In the genomic region with DNA sequence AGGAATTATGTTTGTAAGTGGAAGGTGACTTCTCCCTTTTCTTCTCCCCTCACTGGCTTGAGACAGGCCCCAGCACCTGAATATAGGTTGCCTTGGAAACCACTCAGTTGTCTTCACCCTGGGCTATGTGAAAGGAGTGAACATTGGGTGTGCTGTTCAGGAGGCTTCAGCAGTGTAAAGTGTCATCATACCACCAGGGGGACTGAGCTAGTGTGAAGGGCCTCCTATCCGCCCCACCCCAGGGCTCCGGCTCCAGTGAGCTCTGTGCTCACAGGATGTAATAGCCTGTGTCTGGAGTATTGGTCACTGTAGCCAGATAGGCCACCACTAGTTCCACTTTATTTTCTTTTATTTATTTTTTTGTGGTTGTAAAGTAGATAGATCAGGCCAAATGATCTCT, we compare ENCODE assay signal across 9 mouse cellular contexts. TPM values are rescaled to one million over a fixed set of nuclear protein-coding genes. Genes with fewer than 3 reads are reported as not detected.
DNase-seq lines count a peak whose midpoint lies in the region; ATAC-seq and TF ChIP-seq lines count a peak whose summit lies in the region.
"Had no signal": no experiment of that assay in that cellular context is flagged by ENCODE, and none has a peak within 500 bp of the region (broad histone marks: within the 10 kb centered on the region; RNA-seq: fewer than 3 reads in every experiment).

No protein-coding gene starts in this region.

- WGBS in kidney, embryonic 16.5 days, result 49% methylated on average over 2 of the region's 2 CpGs
- WGBS in kidney, embryonic 15.5 days, result 41% methylated on average over 2 of the region's 2 CpGs

- H3K27ac ChIP-seq in kidney, embryonic 16.5 days (ENCODE audit: low read length), result no peak overlapping the region
- H3K27ac ChIP-seq in kidney, embryonic 15.5 days, result no peak overlapping the region

- peak; percentile 54; the same call in 1 of the 2 replicates for ATAC-seq in kidney, embryonic 16.5 days (ENCODE audit: low FRiP score, low TSS enrichment)
- ATAC-seq in kidney, embryonic 15.5 days (replicated peaks; ENCODE audit: low FRiP score), result no peak; the same call in 1 of the 2 replicates

- no peak overlapping the region for H3K4me2 ChIP-seq in kidney, embryonic 16.5 days (replicated peaks; ENCODE audit: low read depth, low read length)
- no peak overlapping the region for H3K4me2 ChIP-seq in kidney, embryonic 15.5 days

- peaks cover 5% of the 10 kb centered on the region; the same call in 1 of the 2 replicates for H3K4me1 ChIP-seq in kidney, embryonic 16.5 days (ENCODE audit: insufficient read depth, low read length)
- H3K4me1 ChIP-seq in kidney, embryonic 15.5 days, result peaks cover 9% of the 10 kb centered on the region
- peaks cover 41% of the 10 kb centered on the region for H3K4me1 ChIP-seq in E14TG2a.4 (replicated peaks; ENCODE audit: low read depth, low read length)

- H3K4me3 ChIP-seq in kidney, embryonic 16.5 days (ENCODE audit: low read length), result no peak overlapping the region
- no peak overlapping the region for H3K4me3 ChIP-seq in kidney, embryonic 15.5 days (replicated peaks)
- no peak overlapping the region for H3K4me3 ChIP-seq in E14TG2a.4 (replicated peaks; ENCODE audit: low read length)

- H3K36me3 ChIP-seq in kidney, embryonic 16.5 days (ENCODE audit: insufficient read depth, low read length), result no peaks in the 10 kb centered on the region
- H3K36me3 ChIP-seq in kidney, embryonic 15.5 days, result no peaks in the 10 kb centered on the region
- H3K36me3 ChIP-seq in E14TG2a.4 (ENCODE audit: insufficient read depth, low read length), result no peaks in the 10 kb centered on the region

- no peaks in the 10 kb centered on the region for H3K27me3 ChIP-seq in kidney, embryonic 16.5 days (ENCODE audit: insufficient read depth, low read length)
- no peaks in the 10 kb centered on the region for H3K27me3 ChIP-seq in kidney, embryonic 15.5 days
- H3K27me3 ChIP-seq in E14TG2a.4 (ENCODE audit: insufficient read depth, low read length), result peaks cover 29% of the 10 kb centered on the region

- 0 out of 2 replicates have a peak, but pooled peaks cover 4% of the 10 kb centered on the region for H3K9me3 ChIP-seq in kidney, embryonic 16.5 days (ENCODE audit: low read length)
- H3K9me3 ChIP-seq in kidney, embryonic 15.5 days (replicated peaks), result no peaks in the 10 kb centered on the region
- H3K9me3 ChIP-seq in E14TG2a.4 (ENCODE audit: low read length), result no peaks in the 10 kb centered on the region

- H3K9ac ChIP-seq in kidney, embryonic 16.5 days (replicated peaks; ENCODE audit: low read length), result no peak overlapping the region
- H3K9ac ChIP-seq in kidney, embryonic 15.5 days, result no peak overlapping the region

- DNase-seq in R1 (ENCODE audit: low read depth, low spot score), result peak; percentile 87
- peak; percentile 17 for DNase-seq in lung, postnatal 25 days (ENCODE audit: low spot score)
- no peak for DNase-seq in left cerebral cortex, adult 8-10 months (ENCODE audit: low spot score in 2 of 2)
- DNase-seq in adrenal gland, adult 8-10 months, result no peak
- DNase-seq: cerebellum, postnatal 36 days had no signal

- TF ChIP-seq CTCF in E14TG2a.4 (conservative IDR thresholded peaks at IDR 0.05; ENCODE audit: low read length), result peak; percentile 32

RNA-seq across cellular contexts. Expression of gene Kcnn3, which starts 54.3 kb away (rescaled TPM):
- polyA plus RNA-seq in kidney, embryonic 16.5 days (2015; fragmentation: Nextera tagmentation; extraction: Ambion mirVana), result 2.5 and 2.6 TPM in 2 replicates
- polyA plus RNA-seq in kidney, embryonic 15.5 days (2015; fragmentation: Nextera tagmentation; extraction: Ambion mirVana), result 2.1 and 3.0 TPM in 2 replicates
- 10 to 100 TPM; 20.8 to 25.7 (median 23.3) TPM for total RNA-seq in left cerebral cortex, adult 8-10 months (2022)
- 1 to 10 TPM; 3.8 to 6.6 (median 5.2) TPM for total RNA-seq in adrenal gland, adult 8-10 months (2022)
- total RNA-seq: monocyte, adult 5-6 weeks had no signal

Comparison
In these comparisons a context has a peak if more than half of its experiments do, and no peak if none do; other contexts are left out.
1. DNase-seq: peak in R1 (single experiment) and lung, postnatal 25 days (single experiment); none in left cerebral cortex, adult 8-10 months (0 of 2) and adrenal gland, adult 8-10 months (single experiment).